Mouse (Mus musculus) spleen, postnatal 4 days (tissue): Measurements from ENCODE around the gene Gm33543.

Source experiments
- DNase-seq, 2 experiments: peaks; one replicate each; pipeline ENCODE4 v3.0.0; 2022; ENCODE audit warnings: low spot score in 2 of 2

Gm33543 gene

GRCm38 (mm10) chr10:95842789-95843637, at the start of gene Gm33543:
TSS of gene Gm33543 (minus strand) at chr10:95842930.
- DNase-seq = no peak

GRCm38 (mm10) chr10:95892132-95892531, 49.4 kb upstream of the Gm33543 start:
- no peak for DNase-seq

GRCm38 (mm10) chr10:95891214-95891960, 48.7 kb upstream of the Gm33543 start:
- DNase-seq = no peak

- DNase-seq = no peak
Measured at GRCm38 (mm10) chr10:95883761-95884517, 41.2 kb upstream of the Gm33543 start.

- no peak for DNase-seq
Measured at GRCm38 (mm10) chr10:95882036-95882435, 39.3 kb upstream of the Gm33543 start.

GRCm38 (mm10) chr10:95879983-95880934, 37.5 kb upstream of the Gm33543 start:
- DNase-seq = no peak

- no peak for DNase-seq
Measured at GRCm38 (mm10) chr10:95870782-95871181, 28.1 kb upstream of the Gm33543 start.

GRCm38 (mm10) chr10:95868348-95868747, 25.6 kb upstream of the Gm33543 start:
- DNase-seq = no peak

- DNase-seq = no peak
Measured at GRCm38 (mm10) chr10:95867596-95867995, 24.9 kb upstream of the Gm33543 start.

GRCm38 (mm10) chr10:95864349-95865124, 21.8 kb upstream of the Gm33543 start:
- no peak for DNase-seq

- no peak for DNase-seq
Measured at GRCm38 (mm10) chr10:95862664-95863063, 19.9 kb upstream of the Gm33543 start.

- DNase-seq = no peak
Measured at GRCm38 (mm10) chr10:95858164-95858563, 15.4 kb upstream of the Gm33543 start.

GRCm38 (mm10) chr10:95855411-95855810, 12.7 kb upstream of the Gm33543 start:
- no peak for DNase-seq

- DNase-seq = no peak
Measured at GRCm38 (mm10) chr10:95850504-95850903, 7.8 kb upstream of the Gm33543 start.

- DNase-seq = no peak
Measured at GRCm38 (mm10) chr10:95846739-95847138, 4.0 kb upstream of the Gm33543 start.

GRCm38 (mm10) chr10:95846281-95846680, 3.6 kb upstream of the Gm33543 start:
- no peak for DNase-seq

GRCm38 (mm10) chr10:95843878-95844277, 1.1 kb upstream of the Gm33543 start:
- DNase-seq = no peak

GRCm38 (mm10) chr10:95841241-95841640, 1.5 kb downstream of the Gm33543 start:
- DNase-seq = no peak

GRCm38 (mm10) chr10:95839803-95840202, 2.9 kb downstream of the Gm33543 start:
- no peak for DNase-seq

GRCm38 (mm10) chr10:95839036-95839435, 3.7 kb downstream of the Gm33543 start:
- no peak for DNase-seq
